Mouse (Mus musculus) lung, embryonic 15.5 days (tissue): ENCODE measurements around the gene 1110017D15Rik. TPM values are rescaled to one million over a fixed set of nuclear protein-coding genes. Genes with fewer than 3 reads are reported as not detected.

Experiments used
- ATAC-seq: fragments of 200-750 bp; cut with Nextera tagmentation; 2 replicates; pipeline ENCODE4 v1.8.0; 2017; ENCODE audit warnings: moderate number of reproducible peaks, borderline replicate concordance; ENCODE audit not compliant: low FRiP score, low TSS enrichment; ENCODE audit errors: extremely low read depth
- H3K27ac ChIP-seq: fragments of 300-500 bp; sonication (generic); 2 replicates; pipeline ENCODE4 v1.5.1; 2015; ENCODE audit warnings: moderate library complexity, mild to moderate bottlenecking, inconsistent platforms
- H3K27me3 ChIP-seq: fragments of 300-500 bp; sonication (generic); 2 replicates; pipeline ENCODE4 v1.6.1; 2015; ENCODE audit warnings: inconsistent platforms
- H3K36me3 ChIP-seq: fragments of 300-500 bp; sonication (generic); 2 replicates; pipeline ENCODE4 v1.6.1; 2015; ENCODE audit warnings: inconsistent platforms
- H3K4me1 ChIP-seq: fragments of 300-500 bp; sonication (generic); 2 replicates; pipeline ENCODE4 v1.6.1; 2015; ENCODE audit warnings: inconsistent platforms
- H3K4me2 ChIP-seq: fragments of 300-500 bp; sonication (generic); 2 replicates; pipeline ENCODE4 v1.6.1; 2015; ENCODE audit warnings: inconsistent platforms, mild to moderate bottlenecking, moderate library complexity
- H3K4me3 ChIP-seq: fragments of 300-500 bp; sonication (generic); 2 replicates; pipeline ENCODE4 v1.5.1; 2015; ENCODE audit warnings: mild to moderate bottlenecking, inconsistent platforms
- H3K9ac ChIP-seq: fragments of 300-500 bp; sonication (generic); 2 replicates; pipeline ENCODE4 v1.6.1; 2015; ENCODE audit warnings: inconsistent platforms
- H3K9me3 ChIP-seq: fragments of 300-500 bp; sonication (generic); 2 replicates; pipeline ENCODE4 v1.6.1; 2016; ENCODE audit warnings: inconsistent platforms
- WGBS: fragments of 180-500 bp; shearing (Covaris S2); methylation state at CpG from one replicate; pipeline ENCODE4 v1.1.7; 2015; 5-methylcytosine and 5-hydroxymethylcytosine counted together
- polyA plus RNA-seq: library from polyadenylated mRNA; unstranded; fragments of >200 nt; fragmentation: Nextera tagmentation; extraction: Ambion mirVana; gene quantifications from 2 replicates; pipeline ENCODE4 v1.2.1, GENCODE M21; 2015

The 1110017D15Rik gene
- polyA plus RNA-seq, 1 experiment from 2014 or later: 6.4 TPM

- no peak overlapping the region for H3K9ac ChIP-seq
- no peaks in the 10 kb centered on the region for H3K27me3 ChIP-seq
- H3K4me2 ChIP-seq: no peak overlapping the region
- WGBS: 19% methylated on average over 6 of the region's 6 CpGs
- H3K4me1 ChIP-seq: peaks cover 7% of the 10 kb centered on the region; the same call in 1 of the 2 replicates
- no peak overlapping the region for H3K4me3 ChIP-seq
- ATAC-seq: no peak
- no peak overlapping the region for H3K27ac ChIP-seq
- no peaks in the 10 kb centered on the region for H3K36me3 ChIP-seq
- no peaks in the 10 kb centered on the region for H3K9me3 ChIP-seq
These were observed 15.3 kb upstream of the 1110017D15Rik start for GRCm38 (mm10) chr4:41532420-41532819.

- Histone ChIP-seq H3K27ac (no peak overlapping the region), H3K4me2 (no peak overlapping the region), H3K4me1 (peaks cover 7% of the 10 kb centered on the region; the same call in 1 of the 2 replicates), H3K27me3 (no peaks in the 10 kb centered on the region; the same call in 1 of the 2 replicates), H3K9me3 (no peaks in the 10 kb centered on the region), H3K9ac (no peak overlapping the region), H3K36me3 (no peaks in the 10 kb centered on the region), H3K4me3 (no peak overlapping the region)
- WGBS: 14% methylated on average over 8 of the region's 8 CpGs
- no peak for ATAC-seq
These were observed 10.9 kb upstream of the 1110017D15Rik start for GRCm38 (mm10) chr4:41527996-41528395.

GRCm38 (mm10) chr4:41527076-41527475, 9.9 kb upstream of the 1110017D15Rik start:
- no peak for ATAC-seq
- Histone ChIP-seq H3K9me3 (no peaks in the 10 kb centered on the region), H3K4me1 (peaks cover 11% of the 10 kb centered on the region; the same call in 1 of the 2 replicates), H3K9ac (no peak overlapping the region), H3K36me3 (no peaks in the 10 kb centered on the region), H3K27me3 (no peaks in the 10 kb centered on the region; the same call in 1 of the 2 replicates), H3K4me3 (no peak overlapping the region), H3K4me2 (no peak overlapping the region), H3K27ac (no peak overlapping the region)
- WGBS: 49% methylated on average over 13 of the region's 13 CpGs

GRCm38 (mm10) chr4:41526553-41526952, 9.4 kb upstream of the 1110017D15Rik start:
- WGBS: 60% methylated on average over 7 of the region's 7 CpGs
- Histone ChIP-seq H3K27me3 (no peaks in the 10 kb centered on the region; the same call in 1 of the 2 replicates), H3K4me3 (no peak overlapping the region), H3K27ac (no peak overlapping the region), H3K9ac (no peak overlapping the region), H3K4me1 (peaks cover 11% of the 10 kb centered on the region; the same call in 1 of the 2 replicates), H3K4me2 (no peak overlapping the region), H3K36me3 (no peaks in the 10 kb centered on the region), H3K9me3 (no peaks in the 10 kb centered on the region)
- no peak for ATAC-seq

- no peak overlapping the region for H3K27ac ChIP-seq
- no peaks in the 10 kb centered on the region for H3K9me3 ChIP-seq
- H3K36me3 ChIP-seq: no peaks in the 10 kb centered on the region
- WGBS: 71% methylated on average over 9 of the region's 9 CpGs
- no peak overlapping the region for H3K9ac ChIP-seq
- no peak overlapping the region for H3K4me2 ChIP-seq
- no peaks in the 10 kb centered on the region; the same call in 1 of the 2 replicates for H3K27me3 ChIP-seq
- ATAC-seq: no peak
- peaks cover 11% of the 10 kb centered on the region; the same call in 1 of the 2 replicates for H3K4me1 ChIP-seq
- no peak overlapping the region for H3K4me3 ChIP-seq
These were observed 7.7 kb upstream of the 1110017D15Rik start for GRCm38 (mm10) chr4:41524829-41525228.

GRCm38 (mm10) chr4:41523839-41524238, 6.7 kb upstream of the 1110017D15Rik start:
- WGBS: 70% methylated on average over 7 of the region's 7 CpGs
- no peaks in the 10 kb centered on the region; the same call in 1 of the 2 replicates for H3K27me3 ChIP-seq
- H3K36me3 ChIP-seq: no peaks in the 10 kb centered on the region
- ATAC-seq: no peak
- H3K27ac ChIP-seq: no peak overlapping the region
- H3K4me2 ChIP-seq: no peak overlapping the region
- H3K4me3 ChIP-seq: no peak overlapping the region
- no peaks in the 10 kb centered on the region for H3K9me3 ChIP-seq
- H3K9ac ChIP-seq: no peak overlapping the region
- H3K4me1 ChIP-seq: peaks cover 8% of the 10 kb centered on the region; the same call in 1 of the 2 replicates

GRCm38 (mm10) chr4:41522788-41523187, 5.7 kb upstream of the 1110017D15Rik start:
- Histone ChIP-seq H3K27me3 (no peaks in the 10 kb centered on the region; the same call in 1 of the 2 replicates), H3K4me2 (no peak overlapping the region), H3K27ac (no peak overlapping the region), H3K9ac (no peak overlapping the region), H3K4me3 (no peak overlapping the region), H3K4me1 (0 out of 2 replicates have a peak, but pooled peaks cover 4% of the 10 kb centered on the region), H3K9me3 (no peaks in the 10 kb centered on the region), H3K36me3 (no peaks in the 10 kb centered on the region)
- ATAC-seq: no peak
- WGBS: 42% methylated on average over 5 of the region's 5 CpGs

GRCm38 (mm10) chr4:41522136-41522535, 5.0 kb upstream of the 1110017D15Rik start:
- Histone ChIP-seq H3K36me3 (no peaks in the 10 kb centered on the region), H3K9ac (no peak overlapping the region), H3K27me3 (no peaks in the 10 kb centered on the region; the same call in 1 of the 2 replicates), H3K27ac (no peak overlapping the region), H3K4me3 (no peak overlapping the region), H3K4me1 (0 out of 2 replicates have a peak, but pooled peaks cover 4% of the 10 kb centered on the region), H3K4me2 (no peak overlapping the region), H3K9me3 (no peaks in the 10 kb centered on the region)
- WGBS: 54% methylated on average over 6 of the region's 6 CpGs
- no peak for ATAC-seq

- no peaks in the 10 kb centered on the region for H3K36me3 ChIP-seq
- H3K9ac ChIP-seq: no peak overlapping the region
- H3K4me1 ChIP-seq: 0 out of 2 replicates have a peak, but pooled peaks cover 4% of the 10 kb centered on the region
- H3K9me3 ChIP-seq: no peaks in the 10 kb centered on the region
- H3K27ac ChIP-seq: no peak overlapping the region
- ATAC-seq: no peak
- no peak overlapping the region for H3K4me3 ChIP-seq
- H3K4me2 ChIP-seq: no peak overlapping the region
- WGBS: 34% methylated on average over 14 of the region's 14 CpGs
- no peaks in the 10 kb centered on the region; the same call in 1 of the 2 replicates for H3K27me3 ChIP-seq
These were observed 3.5 kb upstream of the 1110017D15Rik start for GRCm38 (mm10) chr4:41520641-41521040.

GRCm38 (mm10) chr4:41519195-41519594, 2.1 kb upstream of the 1110017D15Rik start:
- Histone ChIP-seq H3K9ac (no peak overlapping the region), H3K4me2 (no peak overlapping the region), H3K9me3 (no peaks in the 10 kb centered on the region), H3K4me3 (no peak overlapping the region), H3K27me3 (no peaks in the 10 kb centered on the region), H3K27ac (no peak overlapping the region), H3K36me3 (no peaks in the 10 kb centered on the region), H3K4me1 (0 out of 2 replicates have a peak, but pooled peaks cover 4% of the 10 kb centered on the region)
- ATAC-seq: no peak
- 84% methylated on average over 5 of the region's 5 CpGs for WGBS

GRCm38 (mm10) chr4:41518349-41518748, 1.2 kb upstream of the 1110017D15Rik start:
- no peak overlapping the region for H3K9ac ChIP-seq
- no peak overlapping the region for H3K4me3 ChIP-seq
- 0 out of 2 replicates have a peak, but pooled peaks cover 5% of the 10 kb centered on the region for H3K27me3 ChIP-seq
- H3K36me3 ChIP-seq: no peaks in the 10 kb centered on the region
- H3K9me3 ChIP-seq: no peaks in the 10 kb centered on the region
- no peak overlapping the region for H3K4me2 ChIP-seq
- H3K27ac ChIP-seq: no peak overlapping the region
- ATAC-seq: no peak
- 58% methylated on average over 7 of the region's 7 CpGs for WGBS
- 0 out of 2 replicates have a peak, but pooled peaks cover 4% of the 10 kb centered on the region for H3K4me1 ChIP-seq

GRCm38 (mm10) chr4:41513714-41514113, 3.4 kb downstream of the 1110017D15Rik start:
- H3K4me2 ChIP-seq: no peak overlapping the region
- H3K4me1 ChIP-seq: no peaks in the 10 kb centered on the region
- no peaks in the 10 kb centered on the region for H3K9me3 ChIP-seq
- no peaks in the 10 kb centered on the region for H3K36me3 ChIP-seq
- 21% methylated on average over 8 of the region's 8 CpGs for WGBS
- ATAC-seq: no peak
- no peak overlapping the region for H3K9ac ChIP-seq
- H3K27me3 ChIP-seq: peaks cover 8% of the 10 kb centered on the region
- no peak overlapping the region for H3K4me3 ChIP-seq
- H3K27ac ChIP-seq: no peak overlapping the region
